Mouse (Mus musculus) kidney, embryonic 14.5 days (tissue): ENCODE measurements around the gene Ext2. TPM values are rescaled to one million over a fixed set of nuclear protein-coding genes. Genes with fewer than 3 reads are reported as not detected.

Experiments
- ATAC-seq: fragments of 200-750 bp; cut with Nextera tagmentation; 2 replicates; pipeline ENCODE4 v1.8.0; 2017; ENCODE audit warnings: moderate number of reproducible peaks, mild to moderate bottlenecking, moderate TSS enrichment, moderate library complexity; ENCODE audit not compliant: low FRiP score, low TSS enrichment
- H3K27ac ChIP-seq: fragments of 300-500 bp; sonication (generic); 2 replicates; pipeline ENCODE4 v1.5.1; 2014; ENCODE audit warnings: low read depth, mild to moderate bottlenecking, low read length, moderate library complexity, mixed read lengths
- H3K27me3 ChIP-seq: fragments of 300-500 bp; sonication (generic); 2 replicates; pipeline ENCODE4 v1.6.1; 2014; ENCODE audit warnings: mild to moderate bottlenecking, low read length; ENCODE audit not compliant: control insufficient read depth, insufficient read depth
- H3K36me3 ChIP-seq: fragments of 300-500 bp; sonication (generic); 2 replicates; pipeline ENCODE4 v1.6.1; 2014; ENCODE audit warnings: low read length, mixed read lengths; ENCODE audit not compliant: control insufficient read depth, insufficient read depth
- H3K4me1 ChIP-seq: fragments of 300-500 bp; sonication (generic); 2 replicates; pipeline ENCODE4 v1.6.1; 2014; ENCODE audit warnings: low read length, mixed read lengths; ENCODE audit not compliant: control insufficient read depth, insufficient read depth
- H3K4me2 ChIP-seq: fragments of 300-500 bp; sonication (generic); replicated peaks from 2 replicates; pipeline ENCODE4 v1.6.1; 2014; ENCODE audit warnings: low read depth, mild to moderate bottlenecking, low read length
- H3K4me3 ChIP-seq: fragments of 300-500 bp; sonication (generic); 2 replicates; pipeline ENCODE4 v1.5.1; 2014; ENCODE audit warnings: mild to moderate bottlenecking, low read length
- H3K9ac ChIP-seq: fragments of 300-500 bp; sonication (generic); 2 replicates; pipeline ENCODE4 v1.6.1; 2014; ENCODE audit warnings: low read depth, mild to moderate bottlenecking, low read length, moderate library complexity
- H3K9me3 ChIP-seq: fragments of 300-500 bp; sonication (generic); 2 replicates; pipeline ENCODE4 v1.6.1; 2016; ENCODE audit warnings: low read length; ENCODE audit not compliant: control insufficient read depth
- whole genome bisulfite sequencing: fragments of 180-500 bp; shearing (Covaris S2); extraction: QIAGEN DNeasy Blood & Tissue Kit; methylation state at CpG from one replicate; pipeline ENCODE4 v1.1.7; 2014; 5-methylcytosine and 5-hydroxymethylcytosine counted together
- polyA plus RNA-seq: library from polyadenylated mRNA; unstranded; fragments of >200 nt; fragmentation: Nextera tagmentation; extraction: Ambion mirVana; gene quantifications from 2 replicates; pipeline ENCODE4 v1.2.1, GENCODE M21; 2014

Ext2 gene
- polyA plus RNA-seq, 1 experiment from 2014 or later, result 111 TPM

- peaks cover 4% of the 10 kb centered on the region; the same call in 1 of the 2 replicates for H3K27me3 ChIP-seq
- 93% methylated on average over 13 of the region's 14 CpGs for WGBS
- no peaks in the 10 kb centered on the region for H3K36me3 ChIP-seq
- no peak overlapping the region for H3K27ac ChIP-seq
- H3K4me3 ChIP-seq, result no peak overlapping the region
- peaks cover 4% of the 10 kb centered on the region; the same call in 1 of the 2 replicates for H3K4me1 ChIP-seq
- ATAC-seq, result no peak
- no peak overlapping the region for H3K9ac ChIP-seq
- no peaks in the 10 kb centered on the region for H3K9me3 ChIP-seq
- no peak overlapping the region for H3K4me2 ChIP-seq
Observed at GRCm38 (mm10) chr2:93677231-93677630, 145.1 kb downstream of the Ext2 start.

GRCm38 (mm10) chr2:93671573-93672184, 150.7 kb downstream of the Ext2 start:
- H3K36me3 ChIP-seq, result no peaks in the 10 kb centered on the region
- WGBS, result 76% methylated on average over 15 of the region's 15 CpGs
- H3K4me1 ChIP-seq, result peaks cover 6% of the 10 kb centered on the region; the same call in 1 of the 2 replicates
- no peak overlapping the region for H3K4me3 ChIP-seq
- H3K4me2 ChIP-seq, result no peak overlapping the region
- no peak overlapping the region for H3K27ac ChIP-seq
- H3K9ac ChIP-seq, result no peak overlapping the region
- H3K9me3 ChIP-seq, result no peaks in the 10 kb centered on the region
- no peak for ATAC-seq
- H3K27me3 ChIP-seq, result no peaks in the 10 kb centered on the region

- Histone ChIP-seq H3K9ac (no peak overlapping the region), H3K4me2 (no peak overlapping the region), H3K27me3 (peaks cover 7% of the 10 kb centered on the region; the same call in 1 of the 2 replicates), H3K36me3 (no peaks in the 10 kb centered on the region), H3K4me1 (no peaks in the 10 kb centered on the region), H3K4me3 (no peak overlapping the region), H3K9me3 (no peaks in the 10 kb centered on the region), H3K27ac (no peak overlapping the region)
- ATAC-seq, result no peak
- WGBS, result 31% methylated on average over 3 of the region's 3 CpGs
Observed at GRCm38 (mm10) chr2:93666146-93666858, 156.1 kb downstream of the Ext2 start.

GRCm38 (mm10) chr2:93665472-93665871, 156.9 kb downstream of the Ext2 start:
- Histone ChIP-seq H3K4me1 (no peaks in the 10 kb centered on the region), H3K36me3 (no peaks in the 10 kb centered on the region), H3K9me3 (no peaks in the 10 kb centered on the region), H3K27me3 (peaks cover 9% of the 10 kb centered on the region; the same call in 1 of the 2 replicates), H3K4me2 (no peak overlapping the region), H3K9ac (no peak overlapping the region), H3K27ac (no peak overlapping the region), H3K4me3 (no peak overlapping the region)
- ATAC-seq, result no peak
- WGBS, result 76% methylated on average over 5 of the region's 5 CpGs

GRCm38 (mm10) chr2:93662240-93662865, 160.0 kb downstream of the Ext2 start:
- Histone ChIP-seq H3K9me3 (no peaks in the 10 kb centered on the region), H3K4me3 (no peak overlapping the region), H3K4me2 (no peak overlapping the region), H3K4me1 (no peaks in the 10 kb centered on the region), H3K36me3 (no peaks in the 10 kb centered on the region), H3K9ac (no peak overlapping the region), H3K27me3 (peaks cover 16% of the 10 kb centered on the region; the same call in 1 of the 2 replicates), H3K27ac (no peak overlapping the region)
- 21% methylated on average over 16 of the region's 16 CpGs for WGBS
- ATAC-seq, result no peak

- H3K4me1 ChIP-seq, result no peaks in the 10 kb centered on the region
- H3K9ac ChIP-seq, result no peak overlapping the region
- H3K36me3 ChIP-seq, result no peaks in the 10 kb centered on the region
- H3K27me3 ChIP-seq, result peaks cover 18% of the 10 kb centered on the region; the same call in 1 of the 2 replicates
- WGBS, result 70% methylated on average over 6 of the region's 6 CpGs
- H3K4me2 ChIP-seq, result no peak overlapping the region
- no peak overlapping the region for H3K4me3 ChIP-seq
- H3K9me3 ChIP-seq, result no peaks in the 10 kb centered on the region
- H3K27ac ChIP-seq, result no peak overlapping the region
- no peak for ATAC-seq
Observed at GRCm38 (mm10) chr2:93661096-93661495, 161.3 kb downstream of the Ext2 start.

- Histone ChIP-seq H3K27me3 (peaks cover 20% of the 10 kb centered on the region; the same call in 1 of the 2 replicates), H3K36me3 (no peaks in the 10 kb centered on the region), H3K27ac (no peak overlapping the region), H3K9me3 (no peaks in the 10 kb centered on the region), H3K9ac (no peak overlapping the region), H3K4me1 (no peaks in the 10 kb centered on the region), H3K4me2 (no peak overlapping the region), H3K4me3 (no peak overlapping the region)
- 77% methylated on average over 6 of the region's 6 CpGs for WGBS
- no peak for ATAC-seq
Observed at GRCm38 (mm10) chr2:93659705-93660308, 162.6 kb downstream of the Ext2 start.

- Histone ChIP-seq H3K9me3 (no peaks in the 10 kb centered on the region), H3K27me3 (peaks cover 26% of the 10 kb centered on the region; the same call in 1 of the 2 replicates), H3K4me2 (no peak overlapping the region), H3K4me3 (no peak overlapping the region), H3K36me3 (no peaks in the 10 kb centered on the region), H3K9ac (no peak overlapping the region), H3K4me1 (no peaks in the 10 kb centered on the region), H3K27ac (no peak overlapping the region)
- WGBS, result 29% methylated on average over 3 of the region's 3 CpGs
- ATAC-seq, result no peak
Observed at GRCm38 (mm10) chr2:93659004-93659403, 163.4 kb downstream of the Ext2 start.
